Mouse (Mus musculus) bone marrow, adult 2 months (tissue): ENCODE results near the gene Tbck.

Experiments
- CTCF ChIP-seq: fragments of 200-500 bp; IDR thresholded peaks from 2 replicates; pipeline ENCODE4 v1.5.1; 2011; ENCODE audit warnings: low read length, control low read depth; ENCODE audit not compliant: control insufficient read depth, insufficient read depth
- POLR2A ChIP-seq: fragments of 200-500 bp; IDR thresholded peaks from 2 replicates; pipeline ENCODE4 v1.6.1; 2011; ENCODE audit warnings: low read depth, mild to moderate bottlenecking, control low read depth, low read length, borderline replicate concordance; ENCODE audit not compliant: control insufficient read depth

GRCm38 (mm10) chr3:132781103-132781502 is 97.2 kb downstream of the Tbck start:
- TF ChIP-seq CTCF = no peak
- TF ChIP-seq POLR2A = no peak
